Mouse (Mus musculus) kidney, adult 18-20 months (tissue): Measurements from ENCODE around the gene Fbll1.

Source experiments
- DNase-seq: peaks from one replicate; pipeline ENCODE4 v3.0.0; 2021

Fbll1 gene

DNA sequence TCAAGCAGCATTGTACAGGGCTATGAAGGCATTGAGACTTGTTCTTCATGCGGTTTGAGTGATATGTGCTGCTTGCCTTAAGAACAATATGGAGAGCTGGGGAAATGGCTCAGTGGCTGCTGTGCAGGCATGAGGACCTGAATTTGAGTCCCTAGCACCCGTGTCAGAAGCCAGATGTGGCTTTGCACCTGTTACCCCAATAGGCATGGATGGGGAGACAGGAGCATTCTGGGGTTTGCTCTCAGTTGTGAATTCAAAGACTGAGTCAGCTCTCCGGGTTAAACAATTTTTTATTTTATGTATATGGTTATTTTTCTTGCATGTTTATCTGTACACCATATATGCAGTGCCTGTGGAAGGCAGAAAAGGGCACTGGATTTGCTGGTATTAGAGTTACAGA, 16.2 kb downstream of the Fbll1 start:
- DNase-seq: no peak

DNA sequence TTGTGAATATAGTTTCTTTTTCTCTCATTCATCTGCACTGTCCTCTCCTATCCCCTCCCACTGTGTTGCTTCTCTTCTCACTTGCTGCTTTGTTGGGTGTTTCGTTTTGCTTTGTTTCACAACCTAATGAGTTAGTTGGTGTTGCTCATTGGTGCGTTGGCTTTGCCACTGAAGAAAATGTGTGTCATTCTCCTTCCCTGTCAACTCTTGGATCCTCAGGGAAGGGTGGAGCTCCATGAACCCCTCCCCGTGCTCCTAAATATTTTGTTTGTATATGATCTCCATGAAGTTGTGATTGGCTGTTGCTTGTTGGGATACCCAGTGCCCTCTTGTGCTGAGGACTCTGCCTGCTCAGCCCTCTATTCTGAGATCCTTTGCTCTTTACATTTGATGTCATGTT, 18.3 kb downstream of the Fbll1 start:
- DNase-seq: no peak

DNA sequence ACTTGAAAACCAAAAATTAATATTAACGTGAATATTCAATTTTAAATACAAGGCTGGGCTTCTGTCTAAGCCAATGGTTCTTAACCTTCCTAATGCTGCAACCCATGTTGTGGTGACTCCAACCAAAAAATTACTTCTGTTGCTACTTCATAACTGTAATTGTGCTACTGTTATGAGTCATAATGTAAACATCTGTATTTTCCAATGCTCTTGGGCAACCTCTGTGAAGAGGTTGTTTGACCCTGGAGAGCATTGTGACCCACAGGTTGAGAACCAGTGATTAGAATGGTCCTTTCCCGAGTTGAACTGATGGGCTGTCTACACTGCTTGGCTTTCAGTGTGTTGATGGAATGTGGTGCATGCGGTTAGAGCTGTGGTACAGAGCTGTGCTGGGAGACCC, 22.2 kb downstream of the Fbll1 start:
- DNase-seq: no peak

DNA sequence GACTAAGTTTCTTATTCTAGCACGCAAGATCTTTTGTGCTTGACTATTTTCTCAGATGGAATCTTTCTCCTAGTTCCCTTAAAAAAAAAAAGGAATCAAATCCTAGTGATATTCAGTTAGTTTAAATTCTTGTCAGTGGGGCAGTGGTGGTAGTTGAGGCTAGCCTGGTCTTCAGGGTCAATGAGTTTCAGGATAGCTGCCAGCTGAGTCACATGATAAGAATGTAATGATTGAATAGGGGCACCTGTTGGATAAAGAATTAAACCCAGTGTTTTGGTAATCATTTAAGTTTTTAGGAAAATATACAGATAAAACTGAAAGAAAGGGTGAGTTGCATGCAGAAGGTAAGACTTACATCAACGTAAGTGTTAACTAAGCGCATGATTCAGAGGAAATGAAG, 23.1 kb downstream of the Fbll1 start:
- no peak for DNase-seq

DNA sequence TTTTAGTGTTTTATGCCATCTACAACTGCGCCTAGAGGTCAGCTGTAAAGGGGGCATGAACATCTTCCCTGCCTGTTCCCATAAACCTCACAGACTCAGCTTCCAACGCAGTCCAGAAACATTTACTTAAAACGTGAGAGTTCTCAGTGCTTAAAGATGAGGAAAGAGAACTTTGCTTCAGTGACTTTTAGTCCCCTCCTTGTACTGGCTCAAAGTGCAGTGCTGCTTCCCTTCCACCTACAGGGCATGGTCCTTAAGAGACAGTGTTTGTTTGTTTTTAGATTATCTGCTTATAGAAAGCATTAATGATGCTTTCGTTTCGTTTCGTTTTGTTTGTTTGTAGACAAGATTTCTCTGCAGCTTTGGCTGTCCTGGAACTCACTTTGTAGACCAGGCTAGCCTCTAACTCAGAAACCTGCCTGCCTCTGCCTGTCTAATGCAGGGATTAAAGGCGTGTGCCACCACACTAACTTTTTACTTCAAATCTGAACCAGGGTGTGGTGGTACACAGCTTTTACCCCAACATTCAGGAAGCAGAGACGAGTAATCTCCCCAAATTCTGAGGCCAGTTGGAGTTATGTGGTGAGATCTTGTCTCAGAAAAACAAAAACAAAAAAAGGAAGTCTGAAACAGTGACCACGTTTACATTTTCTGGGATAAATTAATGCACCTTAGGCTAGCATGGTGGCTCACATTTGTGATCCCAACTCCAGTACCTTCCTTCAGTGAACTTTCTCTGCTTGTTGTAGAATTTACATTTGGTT, 27.8 kb downstream of the Fbll1 start:
- DNase-seq: no peak

DNA sequence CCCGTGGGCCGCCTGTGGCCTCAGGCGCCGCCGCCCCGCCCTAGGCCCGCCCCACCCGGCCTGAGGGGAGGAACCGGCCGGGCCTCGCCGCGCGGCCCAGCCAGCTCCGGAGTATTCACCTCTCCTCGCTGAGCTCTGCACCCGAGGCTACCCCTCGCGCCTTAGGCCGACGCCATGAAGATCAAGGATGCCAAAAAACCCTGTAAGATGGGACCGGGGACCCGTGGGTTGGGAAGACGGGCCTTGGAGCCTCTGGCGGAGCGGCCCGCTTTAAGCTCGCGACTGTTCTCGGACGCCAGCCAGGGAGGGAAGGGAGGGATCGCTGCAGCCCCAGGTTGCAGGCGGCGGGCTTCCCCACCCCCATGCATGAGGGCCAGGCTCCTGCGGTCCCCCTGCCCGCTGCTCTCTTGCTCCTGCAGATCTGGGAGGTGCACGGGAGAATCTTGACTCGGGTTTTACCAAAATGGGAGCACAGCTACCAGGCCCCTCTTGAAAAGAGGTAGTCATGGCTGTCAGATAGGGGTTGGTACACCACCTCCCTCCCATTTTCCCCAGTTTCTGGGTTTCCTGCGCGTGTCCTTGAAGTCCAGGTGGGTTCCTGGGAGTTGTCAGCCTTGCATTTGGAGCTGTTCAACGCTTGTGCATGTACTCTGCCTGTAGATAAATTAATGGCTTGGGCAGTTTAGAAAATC, 28.8 kb downstream of the Fbll1 start:
- DNase-seq: peak; percentile 90

DNA sequence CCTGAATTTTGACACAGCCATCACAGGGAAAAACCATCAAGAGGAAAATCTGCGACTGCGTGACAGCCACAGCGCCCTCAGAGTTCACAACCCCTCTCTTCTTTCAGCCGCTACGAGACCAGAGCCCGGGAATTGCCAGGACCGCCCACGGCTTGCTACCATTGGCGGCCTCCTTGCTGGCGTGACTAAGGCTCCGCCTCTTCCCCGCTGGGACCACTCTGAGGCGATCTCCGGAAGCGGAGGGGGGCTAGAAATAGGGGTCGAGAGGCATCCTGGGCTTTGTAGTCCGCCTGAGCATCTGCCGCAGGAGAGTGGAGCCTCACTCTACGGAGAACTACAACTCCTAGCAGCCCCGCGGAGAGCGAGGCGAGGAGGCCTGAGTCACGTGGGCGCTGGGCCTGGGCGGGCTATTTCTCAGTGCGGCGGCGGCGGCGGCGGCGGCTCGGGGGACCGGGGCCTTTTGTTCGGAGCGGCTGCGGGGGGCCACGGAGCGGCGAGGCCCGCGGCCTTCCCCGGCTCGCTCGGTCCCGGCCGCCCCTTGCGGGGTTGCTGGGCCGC, 29.4 kb downstream of the Fbll1 start, which contains the start of gene Pank3:
Gene Pank3 (plus strand): TSS at position 297 of the 558 bp plus-strand sequence.
- peak; percentile 94 for DNase-seq

GRCm38 (mm10) chr11:35766845-35767244, 31.8 kb downstream of the Fbll1 start:
- DNase-seq: no peak

GRCm38 (mm10) chr11:35760627-35761003, 38.1 kb downstream of the Fbll1 start:
- no peak for DNase-seq

- DNase-seq: no peak
Measured at GRCm38 (mm10) chr11:35760001-35760626, 38.6 kb downstream of the Fbll1 start.

GRCm38 (mm10) chr11:35756411-35757303, 42.0 kb downstream of the Fbll1 start:
- DNase-seq: no peak

DNA sequence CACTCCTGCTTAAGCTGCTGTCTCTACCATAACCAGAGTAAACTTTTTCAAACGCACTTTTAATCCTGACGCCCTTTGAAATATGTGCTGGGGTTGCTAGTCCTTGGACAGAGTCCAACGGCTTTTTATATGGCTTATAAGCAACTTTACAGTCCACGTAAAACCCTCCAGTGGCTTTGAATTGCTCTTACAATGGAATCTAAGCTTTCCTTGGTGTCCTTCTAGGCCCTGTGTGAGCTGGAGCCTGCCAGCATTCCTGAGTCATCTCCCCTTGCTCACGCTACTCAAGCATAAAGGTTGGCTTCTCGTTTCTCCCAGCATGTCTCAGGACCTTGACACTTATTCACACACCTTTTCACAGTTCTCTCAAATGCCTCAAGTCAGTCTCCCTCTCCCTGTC, 43.1 kb downstream of the Fbll1 start:
- DNase-seq: no peak

GRCm38 (mm10) chr11:35754906-35755418, 43.7 kb downstream of the Fbll1 start:
- no peak for DNase-seq

GRCm38 (mm10) chr11:35750578-35750977, 48.1 kb downstream of the Fbll1 start:
- peak; percentile 54 for DNase-seq
